Mouse (Mus musculus): ENCODE results near the gene Twf1. TPM values are rescaled to one million over a fixed set of nuclear protein-coding genes. Genes with fewer than 3 reads are reported as not detected.

The Twf1 gene
- polyA plus RNA-seq, 1 experiment from 2014 or later = 87.4 TPM

- ATAC-seq (ENCODE audit: insufficient number of reproducible peaks, low FRiP score, low TSS enrichment, low read depth) = no peak
- 88% methylated on average over 7 of the region's 7 CpGs for WGBS
- Histone ChIP-seq H3K27ac (no peak overlapping the region), H3K27me3 (no peaks in the 10 kb centered on the region), H3K4me2 (no peak overlapping the region), H3K9me3 (no peaks in the 10 kb centered on the region), H3K4me1 (no peaks in the 10 kb centered on the region), H3K4me3 (no peak overlapping the region), H3K9ac (no peak overlapping the region), H3K36me3 (peaks cover 8% of the 10 kb centered on the region; the same call in 1 of the 2 replicates)
These were observed 54.2 kb downstream of the Twf1 start for GRCm38 (mm10) chr15:94535521-94535920.

GRCm38 (mm10) chr15:94532956-94533355 is 56.7 kb downstream of the Twf1 start:
- no peak overlapping the region for H3K4me2 ChIP-seq
- no peak overlapping the region for H3K9ac ChIP-seq
- H3K4me1 ChIP-seq = no peaks in the 10 kb centered on the region
- 86% methylated on average over 6 of the region's 6 CpGs for WGBS
- no peak overlapping the region for H3K27ac ChIP-seq
- peaks cover 12% of the 10 kb centered on the region for H3K36me3 ChIP-seq
- no peak overlapping the region for H3K4me3 ChIP-seq
- ATAC-seq (ENCODE audit: insufficient number of reproducible peaks, low FRiP score, low TSS enrichment, low read depth) = no peak
- no peaks in the 10 kb centered on the region for H3K9me3 ChIP-seq
- H3K27me3 ChIP-seq = no peaks in the 10 kb centered on the region

- 90% methylated on average over 5 of the region's 5 CpGs for WGBS
- Histone ChIP-seq H3K4me3 (no peak overlapping the region), H3K4me2 (no peak overlapping the region), H3K9ac (no peak overlapping the region), H3K27me3 (no peaks in the 10 kb centered on the region), H3K36me3 (peaks cover 18% of the 10 kb centered on the region), H3K9me3 (no peaks in the 10 kb centered on the region), H3K27ac (no peak overlapping the region), H3K4me1 (no peaks in the 10 kb centered on the region)
- no peak for ATAC-seq (ENCODE audit: insufficient number of reproducible peaks, low FRiP score, low TSS enrichment, low read depth)
These were observed 57.4 kb downstream of the Twf1 start for GRCm38 (mm10) chr15:94532306-94532705.

GRCm38 (mm10) chr15:94530519-94530918 is 59.2 kb downstream of the Twf1 start:
- Histone ChIP-seq H3K4me3 (no peak overlapping the region), H3K36me3 (peaks cover 25% of the 10 kb centered on the region), H3K4me2 (no peak overlapping the region), H3K27ac (no peak overlapping the region), H3K4me1 (no peaks in the 10 kb centered on the region), H3K27me3 (no peaks in the 10 kb centered on the region), H3K9ac (no peak overlapping the region), H3K9me3 (no peaks in the 10 kb centered on the region)
- 72% methylated on average over 3 of the region's 3 CpGs for WGBS
- no peak for ATAC-seq (ENCODE audit: insufficient number of reproducible peaks, low FRiP score, low TSS enrichment, low read depth)

Other genes starting within 250 kb of the Twf1 start
- 4.3 TPM in 2 replicates for gene Adamts20, start 124.5 kb downstream of the Twf1 start, polyA plus RNA-seq (2015; fragmentation: Nextera tagmentation; extraction: Ambion mirVana)
- 8.9 and 9.7 TPM in 2 replicates for gene Pus7l, start 46.3 kb downstream of the Twf1 start, polyA plus RNA-seq (2015; fragmentation: Nextera tagmentation; extraction: Ambion mirVana)
- 9.7 TPM in 2 replicates for gene Irak4, start 46.2 kb downstream of the Twf1 start, polyA plus RNA-seq (2015; fragmentation: Nextera tagmentation; extraction: Ambion mirVana)
- 5.1 and 8.0 TPM in 2 replicates for gene Tmem117, start 39.3 kb upstream of the Twf1 start, polyA plus RNA-seq (2015; fragmentation: Nextera tagmentation; extraction: Ambion mirVana)

Data from limb, embryonic 15.5 days (tissue).